Mouse (Mus musculus) liver, embryonic 14.5 days (tissue): Measurements from ENCODE around the gene Adgrf4.

Experiments used
- CTCF ChIP-seq: IDR thresholded peaks from 2 replicates; pipeline ENCODE4 v1.5.1; 2016; ENCODE audit warnings: antibody characterized with exemption, low read depth, control low read depth
- EP300 ChIP-seq: IDR thresholded peaks from 2 replicates; pipeline ENCODE4 v1.6.1; 2016; ENCODE audit warnings: antibody characterized with exemption, low read depth

GRCm38 (mm10) chr17:42608270-42608669 lies 83.8 kb downstream of the Adgrf4 start:
- no peak for TF ChIP-seq CTCF
- TF ChIP-seq EP300: no peak
